Mouse (Mus musculus): ENCODE data around the gene Epn2. TPM values are rescaled to one million over a fixed set of nuclear protein-coding genes. Genes with fewer than 3 reads are reported as not detected.

Epn2 gene
- polyA plus RNA-seq, 1 experiment from 2014 or later, result 19.4 TPM

DNA sequence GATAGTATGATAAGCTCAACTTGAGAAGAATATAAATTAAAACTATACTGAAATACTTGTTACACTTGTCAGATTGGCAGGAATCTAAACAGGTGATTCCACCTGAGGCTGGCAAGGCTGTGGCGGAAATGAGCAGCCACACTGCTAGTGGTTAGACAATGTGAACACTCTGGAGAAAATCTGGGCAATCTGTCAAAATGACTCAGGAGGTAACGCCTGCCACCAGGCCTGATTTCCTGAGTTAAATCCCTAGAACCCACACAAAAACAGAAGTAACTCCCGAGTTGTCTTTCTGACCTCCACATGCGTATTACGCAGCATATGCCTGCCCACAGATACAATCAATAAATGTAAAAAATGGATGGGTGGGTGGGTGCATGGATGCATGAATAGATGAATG, 17.1 kb downstream of the Epn2 start:
- H3K36me3 ChIP-seq, result no peaks in the 10 kb centered on the region
- no peak overlapping the region for H3K4me3 ChIP-seq (replicated peaks)
- H3K4me2 ChIP-seq (replicated peaks), result no peak overlapping the region
- WGBS, result 71% methylated on average over 5 of the region's 5 CpGs
- no peaks in the 10 kb centered on the region for H3K27me3 ChIP-seq (replicated peaks)
- no peak for ATAC-seq
- H3K27ac ChIP-seq, result no peak overlapping the region
- H3K9me3 ChIP-seq, result no peaks in the 10 kb centered on the region
- no peak overlapping the region for H3K9ac ChIP-seq
- H3K4me1 ChIP-seq (replicated peaks), result no peaks in the 10 kb centered on the region

- no peak overlapping the region for H3K4me2 ChIP-seq (replicated peaks)
- H3K4me1 ChIP-seq (replicated peaks), result no peaks in the 10 kb centered on the region
- no peak overlapping the region for H3K9ac ChIP-seq
- H3K27me3 ChIP-seq (replicated peaks), result no peaks in the 10 kb centered on the region
- H3K36me3 ChIP-seq, result no peaks in the 10 kb centered on the region
- no peaks in the 10 kb centered on the region for H3K9me3 ChIP-seq
- no peak overlapping the region for H3K27ac ChIP-seq
- WGBS, result 81% methylated on average over 5 of the region's 5 CpGs
- ATAC-seq, result no peak
- H3K4me3 ChIP-seq (replicated peaks), result no peak overlapping the region
These were observed 19.9 kb downstream of the Epn2 start for GRCm38 (mm10) chr11:61559572-61559971.

DNA sequence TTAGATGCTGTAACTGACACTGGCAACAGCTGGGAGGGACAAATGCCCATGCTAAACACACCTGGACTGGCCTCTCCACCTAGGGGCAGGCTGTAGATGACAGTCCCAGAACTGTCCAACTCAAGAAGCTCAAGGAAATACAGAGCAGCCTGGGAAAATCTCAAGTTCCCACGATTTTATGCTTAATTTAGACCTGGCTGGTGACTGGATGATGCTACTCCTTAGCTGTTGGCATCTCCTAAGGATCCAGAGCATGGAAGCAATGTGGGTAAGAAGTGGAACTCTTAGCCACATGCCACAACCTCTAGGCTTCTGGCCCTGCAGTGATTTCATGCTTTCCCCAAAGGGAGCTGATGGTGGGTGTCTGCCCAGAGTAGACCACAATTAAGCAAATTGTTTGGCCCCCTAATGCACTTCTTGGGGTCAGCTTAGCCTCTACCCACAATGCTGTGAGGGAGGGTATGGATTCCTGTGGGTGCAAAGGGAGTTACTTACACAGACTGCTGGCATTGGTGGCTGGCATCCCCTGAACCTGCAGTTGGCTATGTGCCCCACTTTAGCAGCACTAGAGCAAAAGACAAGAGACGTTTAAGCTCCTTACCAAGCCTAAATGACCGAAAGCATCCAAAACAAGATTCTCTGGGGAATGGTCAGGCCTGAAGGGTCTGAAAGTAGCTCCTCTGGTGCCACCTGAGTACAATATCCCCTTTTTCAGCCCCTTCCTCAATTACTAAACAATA, 26.3 kb downstream of the Epn2 start:
- Histone ChIP-seq H3K36me3 (no peaks in the 10 kb centered on the region), H3K27ac (no peak overlapping the region), H3K4me3 (replicated peaks) (no peak overlapping the region), H3K27me3 (replicated peaks) (no peaks in the 10 kb centered on the region), H3K4me2 (replicated peaks) (no peak overlapping the region), H3K9me3 (no peaks in the 10 kb centered on the region), H3K9ac (no peak overlapping the region), H3K4me1 (replicated peaks) (0 out of 2 replicates have a peak, but pooled peaks cover 3% of the 10 kb centered on the region)
- no peak for ATAC-seq
- WGBS, result 76% methylated on average over 3 of the region's 3 CpGs

DNA sequence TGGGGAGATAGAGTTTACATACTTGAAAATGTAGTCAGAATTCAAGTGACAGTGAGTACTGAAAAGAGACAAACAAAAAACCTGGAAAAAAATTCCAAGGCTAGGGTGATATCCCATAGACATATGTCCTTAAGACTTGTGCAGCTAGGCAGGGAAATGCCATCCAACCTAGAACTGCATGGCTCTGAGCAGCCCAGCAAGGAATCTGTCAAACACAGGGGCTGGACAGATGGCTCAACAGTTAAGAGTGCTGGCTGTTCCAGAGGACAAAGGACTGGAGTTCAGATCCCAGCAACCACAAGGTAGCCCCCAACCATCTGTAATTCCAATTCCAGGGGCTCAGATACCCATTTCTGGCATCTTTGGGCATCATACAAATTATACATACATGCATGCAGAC, 28.9 kb downstream of the Epn2 start:
- Histone ChIP-seq H3K4me3 (replicated peaks) (no peak overlapping the region), H3K9ac (no peak overlapping the region), H3K27me3 (replicated peaks) (no peaks in the 10 kb centered on the region), H3K9me3 (no peaks in the 10 kb centered on the region), H3K4me1 (replicated peaks) (0 out of 2 replicates have a peak, but pooled peaks cover 3% of the 10 kb centered on the region), H3K27ac (no peak overlapping the region), H3K36me3 (no peaks in the 10 kb centered on the region), H3K4me2 (replicated peaks) (no peak overlapping the region)
- ATAC-seq, result no peak

GRCm38 (mm10) chr11:61547710-61548109, 31.8 kb downstream of the Epn2 start:
- Histone ChIP-seq H3K4me3 (replicated peaks) (no peak overlapping the region), H3K9ac (no peak overlapping the region), H3K9me3 (no peaks in the 10 kb centered on the region), H3K27me3 (replicated peaks) (no peaks in the 10 kb centered on the region), H3K4me1 (replicated peaks) (no peaks in the 10 kb centered on the region), H3K27ac (no peak overlapping the region), H3K4me2 (replicated peaks) (no peak overlapping the region), H3K36me3 (no peaks in the 10 kb centered on the region)
- WGBS, result 92% methylated on average over 4 of the region's 4 CpGs
- no peak for ATAC-seq

- Histone ChIP-seq H3K27me3 (replicated peaks) (no peaks in the 10 kb centered on the region), H3K4me1 (replicated peaks) (no peaks in the 10 kb centered on the region), H3K9me3 (no peaks in the 10 kb centered on the region), H3K4me3 (replicated peaks) (no peak overlapping the region), H3K9ac (no peak overlapping the region), H3K4me2 (replicated peaks) (no peak overlapping the region), H3K36me3 (no peaks in the 10 kb centered on the region), H3K27ac (no peak overlapping the region)
- ATAC-seq, result no peak
- WGBS, result 78% methylated on average over 10 of the region's 10 CpGs
These were observed 33.0 kb downstream of the Epn2 start for GRCm38 (mm10) chr11:61546452-61546851.

DNA sequence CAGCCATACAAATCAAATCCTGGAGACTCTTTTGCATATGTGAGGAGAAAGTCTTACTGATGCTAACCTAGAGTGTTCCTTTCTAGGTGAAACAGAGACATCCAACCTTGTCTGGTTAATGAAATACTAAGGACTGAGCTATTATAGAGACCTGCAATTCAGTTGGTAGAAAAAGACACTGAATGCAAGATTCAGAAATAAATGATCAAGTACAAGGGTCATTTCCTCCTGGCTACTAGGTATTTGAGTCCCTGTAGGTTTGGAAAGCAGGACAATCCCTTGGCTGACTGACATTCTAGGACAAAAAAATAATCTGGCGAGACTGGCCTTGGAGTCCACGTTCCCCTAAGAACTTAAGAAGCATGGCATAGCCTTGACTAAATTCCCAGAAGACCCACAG, 33.9 kb downstream of the Epn2 start:
- ATAC-seq, result no peak
- Histone ChIP-seq H3K4me2 (replicated peaks) (no peak overlapping the region), H3K4me1 (replicated peaks) (no peaks in the 10 kb centered on the region), H3K27me3 (replicated peaks) (no peaks in the 10 kb centered on the region), H3K4me3 (replicated peaks) (no peak overlapping the region), H3K9ac (no peak overlapping the region), H3K36me3 (no peaks in the 10 kb centered on the region), H3K27ac (no peak overlapping the region), H3K9me3 (no peaks in the 10 kb centered on the region)
- WGBS, result 90% methylated on average over 2 of the region's 2 CpGs

DNA sequence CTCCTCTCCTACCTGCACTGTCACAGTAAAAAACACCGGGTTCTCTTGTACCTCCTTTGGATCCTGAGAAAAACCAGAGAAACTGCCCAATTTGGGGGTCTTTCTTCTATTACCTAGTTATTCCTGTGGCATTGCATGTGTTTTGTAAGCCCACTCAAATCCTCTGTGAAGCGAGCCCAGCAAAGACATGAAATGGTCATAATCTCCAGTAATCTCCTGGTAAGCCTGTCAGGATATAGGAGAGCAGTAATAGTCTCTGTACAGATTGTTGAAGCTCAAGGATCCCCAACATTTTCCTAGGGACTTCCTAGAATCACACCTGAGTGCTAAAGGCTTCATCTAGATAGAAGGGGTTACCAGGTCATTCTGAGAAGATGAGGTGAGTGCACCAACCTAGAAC, 38.4 kb downstream of the Epn2 start:
- no peak overlapping the region for H3K4me3 ChIP-seq (replicated peaks)
- H3K36me3 ChIP-seq, result no peaks in the 10 kb centered on the region
- no peaks in the 10 kb centered on the region for H3K9me3 ChIP-seq
- no peaks in the 10 kb centered on the region for H3K27me3 ChIP-seq (replicated peaks)
- no peak overlapping the region for H3K27ac ChIP-seq
- no peaks in the 10 kb centered on the region for H3K4me1 ChIP-seq (replicated peaks)
- 82% methylated on average over 2 of the region's 2 CpGs for WGBS
- no peak for ATAC-seq
- no peak overlapping the region for H3K4me2 ChIP-seq (replicated peaks)
- no peak overlapping the region for H3K9ac ChIP-seq

DNA sequence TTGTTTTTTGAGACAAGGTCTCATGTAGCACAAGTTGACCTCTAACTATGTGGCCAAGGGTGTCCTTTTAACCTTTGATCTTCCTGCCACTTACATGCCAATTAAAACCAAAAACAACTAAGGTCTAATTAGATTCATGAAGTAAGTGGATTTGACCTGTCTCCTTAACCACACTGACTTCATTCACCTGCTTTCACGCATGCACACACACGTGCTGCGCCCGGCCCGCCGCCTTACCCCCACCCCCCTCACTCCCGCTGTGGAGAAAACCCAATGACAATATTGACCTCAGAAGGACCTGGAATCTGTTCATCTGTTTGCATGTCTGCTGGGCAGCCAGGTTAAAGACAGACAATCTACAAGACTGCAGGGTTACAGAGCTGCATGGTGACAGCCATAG, 38.8 kb downstream of the Epn2 start:
- Histone ChIP-seq H3K27ac (no peak overlapping the region), H3K4me1 (replicated peaks) (no peaks in the 10 kb centered on the region), H3K4me2 (replicated peaks) (no peak overlapping the region), H3K36me3 (no peaks in the 10 kb centered on the region), H3K27me3 (replicated peaks) (no peaks in the 10 kb centered on the region), H3K9me3 (no peaks in the 10 kb centered on the region), H3K9ac (no peak overlapping the region), H3K4me3 (replicated peaks) (no peak overlapping the region)
- 81% methylated on average over 7 of the region's 7 CpGs for WGBS
- no peak for ATAC-seq

- Histone ChIP-seq H3K4me3 (replicated peaks) (no peak overlapping the region), H3K9me3 (no peaks in the 10 kb centered on the region), H3K36me3 (peaks cover 5% of the 10 kb centered on the region; the same call in 1 of the 2 replicates), H3K27ac (no peak overlapping the region), H3K27me3 (replicated peaks) (no peaks in the 10 kb centered on the region), H3K4me2 (replicated peaks) (no peak overlapping the region), H3K4me1 (replicated peaks) (no peaks in the 10 kb centered on the region), H3K9ac (no peak overlapping the region)
- WGBS, result 83% methylated on average over 3 of the region's 3 CpGs
- ATAC-seq, result no peak
These were observed 42.1 kb downstream of the Epn2 start for GRCm38 (mm10) chr11:61537362-61537761.

DNA sequence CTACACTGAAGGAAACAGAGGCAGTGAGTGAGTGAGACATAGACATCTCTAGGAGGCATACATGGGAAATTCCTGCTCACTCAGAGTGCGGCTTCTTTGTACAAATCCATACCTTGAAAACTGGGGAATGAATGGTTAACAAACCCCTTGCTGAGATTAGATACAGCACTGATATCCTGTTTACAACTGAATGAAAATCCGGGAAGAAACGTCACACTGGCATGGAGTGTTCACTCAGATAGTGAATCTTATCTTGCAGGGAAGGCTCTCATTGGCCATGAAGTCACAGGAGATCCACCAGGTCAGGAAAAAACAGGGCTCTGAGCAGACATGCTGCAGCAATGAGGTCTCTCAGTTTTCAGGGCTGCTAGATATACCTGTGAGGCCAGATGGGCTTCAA, 42.5 kb downstream of the Epn2 start:
- H3K27ac ChIP-seq, result no peak overlapping the region
- H3K4me1 ChIP-seq (replicated peaks), result no peaks in the 10 kb centered on the region

GRCm38 (mm10) chr11:61535530-61535929, 44.0 kb downstream of the Epn2 start:
- Histone ChIP-seq H3K9me3 (no peaks in the 10 kb centered on the region), H3K9ac (no peak overlapping the region), H3K4me3 (replicated peaks) (no peak overlapping the region), H3K27me3 (replicated peaks) (no peaks in the 10 kb centered on the region), H3K4me1 (replicated peaks) (no peaks in the 10 kb centered on the region), H3K36me3 (peaks cover 5% of the 10 kb centered on the region; the same call in 1 of the 2 replicates), H3K4me2 (replicated peaks) (no peak overlapping the region), H3K27ac (no peak overlapping the region)
- ATAC-seq, result no peak
- 50% methylated on average over 1 of the region's 1 CpGs for WGBS

More for the DNA sequence above, 42.5 kb downstream of the Epn2 start:
- H3K4me3 ChIP-seq (replicated peaks), result no peak overlapping the region
- no peak for ATAC-seq
- peaks cover 5% of the 10 kb centered on the region; the same call in 1 of the 2 replicates for H3K36me3 ChIP-seq
- 38% methylated on average over 3 of the region's 3 CpGs for WGBS
- H3K9me3 ChIP-seq, result no peaks in the 10 kb centered on the region
- H3K27me3 ChIP-seq (replicated peaks), result no peaks in the 10 kb centered on the region
- H3K4me2 ChIP-seq (replicated peaks), result no peak overlapping the region
- H3K9ac ChIP-seq, result no peak overlapping the region

DNA sequence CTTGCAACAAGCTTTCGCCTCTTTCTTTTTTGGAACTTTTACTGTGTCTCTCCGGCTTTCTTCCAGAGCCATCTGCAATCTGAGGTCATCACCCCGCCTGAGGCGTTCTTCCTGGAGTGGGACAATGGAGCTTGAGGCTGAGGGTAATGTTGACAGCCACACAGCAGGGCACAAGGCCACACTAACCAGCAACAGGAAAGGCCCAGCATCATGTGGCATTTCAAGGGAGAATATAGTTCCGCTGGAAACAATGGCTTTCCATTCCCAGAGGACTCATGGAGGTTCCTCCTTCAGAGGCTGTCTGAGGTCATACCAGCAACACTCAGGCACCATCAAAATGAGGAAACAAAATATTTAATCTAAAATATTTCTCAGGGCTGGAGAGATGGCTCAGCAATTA, 45.9 kb downstream of the Epn2 start:
- H3K4me3 ChIP-seq (replicated peaks), result no peak overlapping the region
- no peaks in the 10 kb centered on the region for H3K27me3 ChIP-seq (replicated peaks)
- WGBS, result 79% methylated on average over 5 of the region's 5 CpGs

More for the DNA sequence above, 45.9 kb downstream of the Epn2 start:
- Histone ChIP-seq H3K27ac (no peak overlapping the region), H3K4me1 (replicated peaks) (no peaks in the 10 kb centered on the region; the same call in 1 of the 2 replicates), H3K4me2 (replicated peaks) (no peak overlapping the region), H3K9ac (no peak overlapping the region), H3K36me3 (peaks cover 5% of the 10 kb centered on the region; the same call in 1 of the 2 replicates), H3K9me3 (no peaks in the 10 kb centered on the region)
- no peak for ATAC-seq

All from intestine, embryonic 15.5 days (tissue).